Mouse (Mus musculus) layer of hippocampus, adult 2 months (tissue): Measurements from ENCODE around the gene Isg20l2. TPM values are rescaled to one million over a fixed set of nuclear protein-coding genes. Genes with fewer than 3 reads are reported as not detected.

ENCODE experiments used
- DNase-seq, 2 experiments: peaks; one replicate each; pipeline ENCODE4 v3.0.0; 2022; ENCODE audit warnings: low spot score in 2 of 2
- H3K27ac ChIP-seq: fragments of 200-600 bp; 2 replicates; pipeline ENCODE4 v1.8.1; 2022
- H3K4me3 ChIP-seq: fragments of 200-600 bp; 2 replicates; pipeline ENCODE4 v1.8.1; 2022; ENCODE audit warnings: mild to moderate bottlenecking
- CTCF ChIP-seq: fragments of 200-600 bp; conservative IDR thresholded peaks from 2 replicates; pipeline ENCODE4 v1.8.1; 2022; ENCODE audit warnings: antibody characterized with exemption, mild to moderate bottlenecking, moderate library complexity
- total RNA-seq, 2 experiments: library from RNA; stranded (reverse); gene quantifications; 2 replicates each; pipeline ENCODE4 v1.2.3; 2021

Gene Isg20l2
- total RNA-seq, 2 experiments from 2014 or later = 14.2 to 15.8 TPM

DNA sequence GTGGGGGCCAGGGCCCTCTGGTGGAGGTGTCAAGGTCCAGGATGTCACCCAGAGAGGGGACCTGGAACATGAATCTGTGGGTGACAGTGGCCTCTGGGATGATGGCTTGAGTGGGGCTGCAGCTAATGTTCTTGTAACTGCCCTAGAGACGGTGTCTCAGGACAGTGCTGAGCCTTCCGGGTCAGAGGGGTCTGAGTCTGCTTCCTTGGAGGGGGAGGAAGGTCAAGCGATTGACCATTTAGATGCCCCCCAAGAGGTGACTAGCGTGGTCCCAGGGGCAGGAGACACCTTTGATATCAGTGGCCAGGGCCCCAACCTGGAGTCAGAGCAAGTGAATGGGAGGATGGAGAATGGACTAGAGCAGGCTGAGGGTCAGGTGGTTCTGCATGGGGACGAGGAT, 49.4 kb downstream of the Isg20l2 start:
- TF ChIP-seq CTCF = no peak
- no peak overlapping the region for H3K27ac ChIP-seq
- no peak for DNase-seq
- no peak overlapping the region for H3K4me3 ChIP-seq

DNA sequence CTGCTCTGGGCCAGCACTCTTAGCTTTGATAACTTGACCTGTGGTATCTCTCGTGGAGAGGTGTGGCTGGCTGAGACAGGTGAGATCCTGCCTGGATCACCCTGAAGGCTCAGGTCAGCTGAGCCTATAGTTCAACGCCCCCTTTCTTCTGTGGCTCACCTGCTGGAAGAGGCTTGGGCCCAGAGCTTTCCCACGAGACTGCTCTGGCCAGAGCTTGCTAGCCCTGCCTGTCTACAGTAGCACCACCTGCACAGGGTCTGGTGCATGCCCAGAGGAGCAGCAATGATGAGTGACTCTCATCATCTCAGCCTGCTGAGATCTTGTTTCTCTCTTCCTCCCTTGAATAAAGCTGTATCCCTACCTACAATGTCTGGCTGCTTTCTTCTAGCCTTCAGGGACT, 50.0 kb downstream of the Isg20l2 start:
- Histone ChIP-seq H3K27ac (no peak overlapping the region), H3K4me3 (no peak overlapping the region)
- DNase-seq = no peak
- no peak for TF ChIP-seq CTCF

DNA sequence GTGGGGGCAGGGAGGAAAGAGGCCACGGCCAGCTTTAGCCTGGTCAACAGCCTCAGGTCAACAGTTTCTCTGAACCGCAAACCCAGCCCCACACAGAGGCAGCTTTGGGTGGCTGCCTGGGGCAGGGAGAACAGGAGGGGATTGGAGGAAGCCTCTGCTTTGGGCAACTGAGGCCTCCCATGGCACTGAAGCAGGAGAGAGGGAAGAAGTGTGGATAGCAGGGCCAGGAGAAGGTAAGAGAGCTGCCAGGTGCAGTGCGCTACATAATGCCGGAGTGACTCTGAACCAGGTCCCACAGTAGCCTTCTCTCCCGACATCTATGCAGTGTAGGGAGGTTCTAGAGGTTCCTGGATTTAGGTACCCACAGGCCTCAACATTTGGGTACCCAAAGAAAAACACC, 50.6 kb downstream of the Isg20l2 start:
- no peak overlapping the region for H3K27ac ChIP-seq
- no peak for DNase-seq
- H3K4me3 ChIP-seq = no peak overlapping the region
- no peak for TF ChIP-seq CTCF

DNA sequence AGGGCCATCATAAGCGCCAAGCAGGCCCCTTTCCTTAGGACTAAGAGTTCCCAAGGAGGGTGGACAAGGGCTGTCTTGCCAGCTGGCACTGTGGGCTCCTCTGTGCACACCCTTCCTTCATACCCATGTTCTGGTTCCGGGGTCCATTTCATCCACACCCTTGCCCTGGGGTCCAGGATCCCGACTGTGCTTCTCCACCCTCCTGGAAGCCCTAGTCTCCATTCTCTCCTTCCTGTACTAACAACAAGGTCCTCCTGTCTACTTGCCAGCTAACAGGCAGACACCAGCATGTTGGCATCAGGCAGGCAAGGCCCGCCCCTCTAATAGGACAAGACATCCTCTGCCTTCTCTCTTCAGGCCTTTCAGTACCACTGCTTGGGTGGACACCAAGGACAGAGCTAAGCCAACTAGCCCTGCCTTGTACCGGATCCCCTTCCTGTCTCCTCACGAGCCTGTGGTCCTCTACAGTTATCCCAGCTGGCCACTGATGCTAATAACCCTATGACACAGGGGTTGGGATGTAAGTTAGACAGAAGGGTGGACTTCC, 51.2 kb downstream of the Isg20l2 start:
- no peak for TF ChIP-seq CTCF
- Histone ChIP-seq H3K4me3 (no peak overlapping the region), H3K27ac (no peak overlapping the region; the same call in 1 of the 2 replicates)
- no peak for DNase-seq

DNA sequence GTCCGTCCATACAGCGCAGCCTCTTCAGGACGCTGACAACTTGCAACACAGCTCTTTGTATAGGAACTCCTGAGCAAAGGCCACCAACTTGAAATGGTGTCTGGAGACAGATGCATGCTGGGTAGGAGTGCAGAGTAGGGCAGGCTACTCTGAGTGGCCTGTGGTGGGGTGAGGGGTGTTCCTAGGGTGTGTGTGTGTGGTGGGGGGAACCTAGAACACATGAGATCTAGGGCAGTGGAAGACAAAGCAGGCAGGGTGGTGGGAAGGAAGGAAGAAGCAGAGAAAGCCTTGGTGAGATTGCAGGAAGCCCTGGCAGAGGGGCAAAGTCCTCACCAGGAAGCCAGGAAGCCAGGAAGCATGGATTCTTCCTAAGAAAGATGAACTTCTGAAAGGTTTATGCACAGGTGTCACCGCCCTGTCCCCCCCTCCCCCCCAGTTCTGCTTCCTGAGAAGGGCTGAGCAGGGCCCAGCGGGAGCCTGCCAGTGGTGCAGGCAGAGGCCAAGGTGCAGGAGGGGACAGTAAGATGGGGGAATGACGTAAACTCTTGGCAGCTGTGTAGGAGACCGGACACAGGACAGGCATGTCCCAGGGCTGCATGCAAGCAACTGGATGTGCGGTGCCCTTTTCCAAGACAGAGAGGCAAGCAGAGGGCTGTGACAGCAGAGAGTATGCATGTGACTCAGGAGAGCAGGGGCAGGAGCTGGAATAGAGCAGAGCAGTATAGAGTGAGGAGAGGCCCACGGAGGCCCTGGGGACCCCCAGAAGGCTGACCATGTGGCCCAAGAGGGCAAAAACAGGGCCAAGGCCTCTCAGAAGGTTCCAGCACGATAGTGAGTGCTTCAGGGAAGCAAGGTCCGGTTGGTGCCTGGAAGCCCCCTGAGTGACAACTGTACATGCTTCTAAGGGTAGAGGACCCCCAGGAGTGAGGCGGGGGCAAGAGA, 52.1 kb downstream of the Isg20l2 start:
- DNase-seq = no peak
- H3K27ac ChIP-seq = peak overlapping the region; percentile 78; the same call in 1 of the 2 replicates
- no peak for TF ChIP-seq CTCF
- H3K4me3 ChIP-seq = no peak overlapping the region

DNA sequence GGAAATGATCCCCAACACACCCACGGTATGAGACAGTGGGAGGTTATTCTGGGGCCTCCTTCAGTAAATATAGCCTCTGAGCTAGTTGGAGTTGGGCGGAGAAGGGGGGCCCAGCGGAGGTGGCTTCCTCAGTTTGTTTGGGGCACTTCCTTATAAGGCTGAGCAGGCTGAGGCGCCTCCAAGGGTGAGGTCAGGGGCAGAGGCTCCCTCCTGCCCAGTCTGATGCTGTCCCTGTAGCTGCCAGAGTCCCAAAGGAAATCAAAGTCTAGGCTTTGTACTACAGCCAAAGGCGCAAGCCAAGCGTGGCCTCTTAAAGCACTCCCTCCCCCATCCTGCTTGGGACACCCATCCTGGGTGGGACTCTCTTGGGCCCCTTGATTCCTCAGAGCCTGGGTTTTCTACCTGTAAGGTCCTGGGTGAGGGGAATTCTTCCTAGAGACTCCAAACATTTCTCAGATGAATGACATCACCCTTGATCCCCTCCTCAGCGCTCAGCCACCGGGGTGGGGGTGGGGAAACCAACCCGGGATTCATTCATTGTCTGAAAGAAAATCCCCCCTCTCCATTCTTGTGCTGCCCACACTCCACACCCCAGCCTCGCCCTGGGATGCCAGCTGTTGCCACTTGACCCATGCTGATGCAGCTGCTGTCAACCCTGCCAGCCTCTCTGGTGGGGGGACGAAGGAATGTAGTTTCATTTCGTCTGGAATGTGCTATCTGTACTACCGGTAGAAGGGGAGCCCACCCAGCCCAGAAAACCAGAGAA, 52.9 kb downstream of the Isg20l2 start:
- DNase-seq = no peak
- no peak for TF ChIP-seq CTCF
- Histone ChIP-seq H3K27ac (peak overlapping the region; percentile 78; the same call in 1 of the 2 replicates), H3K4me3 (no peak overlapping the region)

DNA sequence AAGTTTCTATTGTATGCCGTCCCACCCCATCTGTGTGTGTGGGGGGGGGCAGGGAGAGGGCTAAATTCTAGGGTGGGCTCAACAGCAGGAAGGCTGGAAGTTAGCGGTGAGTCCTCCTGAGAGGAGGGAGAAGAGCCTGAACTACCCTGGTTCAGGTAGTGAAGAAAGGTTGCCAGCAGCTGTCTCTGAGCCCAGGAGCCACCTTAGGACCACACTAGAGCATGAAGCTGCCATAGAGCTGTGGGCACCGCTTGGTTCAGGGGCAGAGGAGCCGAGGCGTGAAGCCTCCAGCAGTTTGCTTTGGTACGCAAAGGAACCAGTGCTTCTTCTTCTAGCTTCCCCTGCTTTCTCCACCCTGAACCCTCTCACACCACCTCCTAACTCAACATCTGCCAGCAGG, 53.5 kb downstream of the Isg20l2 start:
- peak overlapping the region; percentile 28; the same call in 1 of the 2 replicates for H3K27ac ChIP-seq
- H3K4me3 ChIP-seq = no peak overlapping the region
- DNase-seq = no peak
- no peak for TF ChIP-seq CTCF

DNA sequence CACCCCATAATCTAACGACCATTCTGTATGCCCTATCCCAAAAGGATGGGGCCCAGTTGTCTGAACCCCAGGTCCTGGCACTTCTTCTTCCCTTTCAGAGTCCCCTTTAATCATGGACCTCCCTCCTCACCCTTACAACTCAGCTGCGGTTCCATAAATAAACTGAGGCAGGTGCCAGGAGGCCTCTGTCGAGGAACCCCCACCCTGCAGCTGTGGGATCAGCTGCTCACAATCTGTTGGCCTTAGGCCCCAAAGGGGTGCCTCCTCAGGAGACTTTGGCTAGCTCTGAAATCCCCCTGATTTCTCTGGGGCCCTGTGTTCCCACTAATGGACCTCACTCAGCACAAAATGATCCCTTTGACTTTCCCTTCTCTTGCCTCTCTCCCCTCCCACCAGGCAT, 54.0 kb downstream of the Isg20l2 start:
- no peak for DNase-seq
- Histone ChIP-seq H3K4me3 (no peak overlapping the region), H3K27ac (no peak overlapping the region)
- TF ChIP-seq CTCF = no peak

DNA sequence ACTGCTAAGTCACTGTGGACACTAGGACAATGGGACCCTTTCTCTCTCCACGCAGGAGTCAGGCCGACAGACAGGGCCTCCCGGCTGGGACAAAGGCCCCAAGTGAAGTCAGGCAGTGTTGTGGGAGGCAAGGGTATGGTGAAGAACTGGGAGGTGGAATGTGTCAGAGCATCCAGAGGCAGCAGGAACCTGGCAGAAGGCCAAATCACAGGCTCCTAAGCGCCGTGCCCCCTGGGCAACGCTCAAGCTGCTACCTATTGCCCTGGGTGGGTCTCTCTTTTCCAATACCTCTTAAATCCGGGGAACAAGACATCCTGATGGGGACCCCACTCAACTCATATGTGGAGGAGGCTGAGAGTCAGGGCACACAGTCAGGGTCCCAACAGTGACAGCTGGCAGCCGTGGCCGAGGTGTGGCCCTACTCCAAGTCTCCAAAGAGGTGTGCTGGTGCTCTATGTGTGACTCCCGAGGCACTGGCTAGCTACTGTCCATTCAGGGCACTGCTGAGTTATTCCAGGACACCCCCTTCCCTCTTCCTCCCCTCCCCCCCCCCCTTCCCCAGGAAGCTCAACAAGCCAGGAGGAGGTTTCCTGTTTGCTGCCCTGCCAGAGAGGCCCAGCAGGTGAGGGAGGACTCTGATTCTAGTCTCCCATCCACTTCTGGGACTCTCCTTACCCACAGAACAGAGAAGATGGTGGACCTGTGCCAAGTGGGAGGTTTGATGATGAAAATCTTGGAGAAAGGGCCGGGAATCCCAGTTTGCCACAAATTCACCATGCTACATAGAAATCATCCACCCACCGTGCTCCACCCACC, 55.6 kb downstream of the Isg20l2 start:
- no peak for TF ChIP-seq CTCF
- Histone ChIP-seq H3K27ac (peak overlapping the region; percentile 53; the same call in 1 of the 2 replicates), H3K4me3 (no peak overlapping the region)
- no peak for DNase-seq

DNA sequence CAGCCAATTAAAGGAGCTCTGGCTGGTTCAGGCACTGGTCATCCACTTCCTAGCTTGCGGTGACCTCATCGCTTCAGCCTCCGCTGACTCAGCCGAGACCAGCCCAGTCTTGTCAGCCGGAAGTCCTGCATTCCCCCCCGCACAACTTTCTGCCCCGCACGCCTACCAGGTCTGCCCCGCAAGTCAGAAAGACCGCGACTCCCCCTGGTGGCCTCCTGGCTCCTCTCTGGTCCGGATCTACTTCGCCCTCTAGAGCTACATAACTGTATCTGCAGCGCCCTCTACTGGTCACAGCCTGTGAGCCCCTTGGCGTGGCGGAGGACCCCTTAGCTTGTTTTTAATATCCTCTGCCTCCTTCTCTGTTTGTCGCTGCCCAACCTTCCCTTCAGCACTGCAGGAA, 56.8 kb downstream of the Isg20l2 start:
- peak; percentile 86 to 96 for DNase-seq
- Histone ChIP-seq H3K27ac (peak overlapping the region; percentile 15; the same call in 1 of the 2 replicates), H3K4me3 (peak overlapping the region; percentile 32; the same call in 1 of the 2 replicates)
- peak; percentile 96 for TF ChIP-seq CTCF

DNA sequence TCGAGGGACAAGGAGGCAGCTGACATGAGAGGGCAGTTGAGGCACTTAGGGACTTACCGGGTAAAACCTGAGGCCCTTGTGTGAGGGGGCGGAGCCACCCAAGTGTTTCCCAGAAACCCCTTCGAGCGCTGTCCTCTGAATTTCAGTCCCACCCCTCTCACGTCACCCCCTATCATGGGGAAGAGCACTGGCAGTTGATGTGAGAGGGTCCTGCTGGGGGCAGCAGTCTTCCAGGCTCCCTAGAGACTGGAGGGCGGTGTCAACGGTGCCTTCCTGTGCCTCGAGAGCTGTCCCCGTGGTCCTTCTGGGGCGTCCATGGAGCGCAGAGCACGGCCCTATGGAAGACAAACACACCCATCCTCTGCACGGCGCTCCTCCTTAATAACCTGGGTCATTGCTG, 57.5 kb downstream of the Isg20l2 start:
- no peak for DNase-seq
- TF ChIP-seq CTCF = no peak
- Histone ChIP-seq H3K27ac (peak overlapping the region; percentile 15; the same call in 1 of the 2 replicates), H3K4me3 (peak overlapping the region; percentile 32; the same call in 1 of the 2 replicates)

DNA sequence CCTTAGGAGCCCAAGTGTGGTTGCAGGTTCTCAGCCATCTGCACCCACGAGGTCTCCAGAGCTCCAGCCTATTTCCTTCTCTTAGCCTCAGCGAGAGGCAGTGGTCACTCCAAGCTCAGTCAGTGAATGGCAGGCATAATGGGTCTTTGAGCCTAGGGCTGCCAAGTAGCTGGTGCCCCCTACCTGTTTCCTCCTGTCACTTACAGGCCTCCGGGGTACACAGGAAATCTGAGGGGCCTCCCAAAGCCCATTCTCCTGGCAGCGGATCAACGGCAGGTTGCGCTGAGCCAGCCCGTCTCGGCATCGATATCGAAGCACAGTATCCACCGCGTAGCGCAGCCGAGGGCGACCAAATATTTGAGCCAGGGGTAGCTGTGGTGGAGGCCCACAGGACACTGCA, 58.0 kb downstream of the Isg20l2 start:
- peak overlapping the region; percentile 15; the same call in 1 of the 2 replicates for H3K27ac ChIP-seq

More for the DNA sequence above, 58.0 kb downstream of the Isg20l2 start:
- H3K4me3 ChIP-seq = peak overlapping the region; percentile 32; the same call in 1 of the 2 replicates
- DNase-seq = no peak
- no peak for TF ChIP-seq CTCF
